Mouse (Mus musculus) kidney, postnatal 36 days (tissue): ENCODE results near the gene Cish.
A peak's percentile ranks its signal among the peaks of the same experiment; 100 is the strongest.

Source experiments
- DNase-seq, 2 experiments: peaks; one replicate each; pipeline ENCODE4 v3.0.0; 2021 to 2022; ENCODE audit warnings: mixed read lengths in 2 of 2

The Cish gene

DNA sequence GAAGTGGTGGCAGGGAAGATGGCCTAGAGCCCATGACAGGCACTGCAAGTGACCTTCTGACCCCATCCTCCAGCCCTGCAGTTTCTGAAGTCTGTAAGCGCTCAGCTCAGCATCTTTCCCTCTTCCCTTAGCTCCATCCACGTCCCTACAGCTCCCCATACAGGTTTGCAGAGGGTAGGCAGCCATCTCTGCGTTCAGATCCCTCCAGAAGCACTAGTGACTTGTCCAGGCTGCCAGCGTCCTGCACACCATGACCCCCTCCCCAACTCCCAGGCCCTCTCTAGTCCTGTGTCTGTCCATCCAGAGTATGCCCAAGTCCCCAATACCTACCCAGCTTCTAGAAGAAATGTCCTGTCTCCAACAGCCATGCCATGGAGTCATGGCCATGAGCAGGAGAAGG is 17.7 kb upstream of the Cish start:
- DNase-seq = no peak

DNA sequence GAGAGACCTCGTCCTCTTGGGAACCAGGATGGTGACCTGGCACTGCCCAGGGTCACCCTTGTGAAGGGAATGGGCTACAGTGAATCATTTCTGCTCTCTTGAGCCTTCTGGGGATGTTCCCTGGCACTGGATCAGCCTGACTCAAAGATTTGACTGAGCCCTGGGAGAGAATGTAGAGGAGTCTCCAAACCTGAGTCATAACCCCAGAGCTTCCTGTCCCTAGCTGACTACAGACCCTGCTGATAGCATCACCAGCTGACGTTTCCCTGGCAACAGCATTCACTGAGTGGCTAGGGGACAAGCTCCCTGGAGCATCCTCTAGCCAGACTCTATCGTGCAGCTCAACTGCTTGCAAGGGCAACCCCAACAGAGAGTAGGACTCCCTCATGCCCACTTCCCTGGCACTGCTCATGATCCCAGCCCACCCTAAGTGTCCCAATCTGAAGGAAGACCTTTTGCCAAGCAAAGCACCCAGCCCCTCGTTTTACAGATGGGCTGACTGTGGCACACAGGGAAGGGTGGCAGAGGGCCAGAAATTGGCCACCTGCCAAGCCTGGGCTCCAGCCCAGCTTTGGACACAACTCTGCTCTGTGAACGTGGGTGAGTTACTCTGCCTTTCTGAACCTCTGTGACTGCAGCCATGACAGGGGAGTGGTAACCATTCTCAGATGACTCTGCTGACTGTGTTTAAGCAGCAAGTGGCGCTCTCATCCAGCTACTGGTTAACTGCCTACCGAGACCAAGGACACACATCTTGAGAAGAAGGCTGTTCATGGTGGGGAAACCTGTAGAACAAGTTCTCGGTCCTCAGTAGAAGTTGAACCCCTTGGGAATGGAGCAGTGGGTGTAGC is 17.1 kb upstream of the Cish start:
- peak; percentile 47 to 54 for DNase-seq

DNA sequence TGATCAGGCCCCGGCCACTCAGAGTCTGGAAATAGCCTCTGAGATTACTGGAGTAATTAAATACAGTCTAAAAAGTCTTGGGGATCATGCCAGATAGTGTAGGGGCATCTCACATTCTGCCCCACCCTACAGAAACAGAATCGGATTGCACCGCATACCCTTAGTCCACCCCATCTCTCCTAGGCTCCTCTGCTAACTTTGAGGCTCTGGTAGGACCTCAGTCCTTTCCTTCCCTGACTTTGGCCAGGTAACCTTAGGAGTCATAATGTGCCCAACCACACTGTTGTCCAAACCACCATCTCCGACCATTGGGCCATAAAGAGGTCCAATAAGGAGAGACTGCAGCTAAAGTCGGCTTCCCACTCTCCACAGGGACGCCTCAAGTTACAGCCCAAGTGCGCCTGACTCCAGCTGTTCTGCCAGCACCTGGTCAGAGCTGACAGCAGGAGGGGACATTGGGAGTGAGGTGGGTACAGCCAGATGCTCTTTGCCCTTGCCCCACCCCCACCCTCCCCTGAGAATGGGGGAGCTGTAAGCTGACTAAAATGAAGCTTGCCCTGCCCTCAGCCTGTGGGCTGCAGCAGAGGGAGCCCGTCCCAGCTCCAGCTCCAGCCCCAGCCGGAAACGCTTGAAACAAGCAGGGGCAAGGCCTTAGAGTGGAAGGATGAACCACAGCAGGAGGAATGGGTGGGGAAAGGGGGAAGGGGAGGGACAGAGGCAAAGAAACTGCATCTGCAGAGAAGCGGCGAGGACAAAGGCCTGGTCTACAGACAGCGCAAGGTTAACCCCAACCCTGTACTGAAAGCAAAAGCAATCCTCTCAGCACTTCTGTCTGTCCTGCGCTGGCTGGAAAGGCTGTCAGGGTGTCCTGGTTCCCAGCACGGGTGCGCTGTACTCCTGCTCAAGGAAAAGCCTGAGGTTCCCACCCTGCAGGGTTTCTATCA is 16.2 kb upstream of the Cish start:
- peak; percentile 60 to 61 for DNase-seq

DNA sequence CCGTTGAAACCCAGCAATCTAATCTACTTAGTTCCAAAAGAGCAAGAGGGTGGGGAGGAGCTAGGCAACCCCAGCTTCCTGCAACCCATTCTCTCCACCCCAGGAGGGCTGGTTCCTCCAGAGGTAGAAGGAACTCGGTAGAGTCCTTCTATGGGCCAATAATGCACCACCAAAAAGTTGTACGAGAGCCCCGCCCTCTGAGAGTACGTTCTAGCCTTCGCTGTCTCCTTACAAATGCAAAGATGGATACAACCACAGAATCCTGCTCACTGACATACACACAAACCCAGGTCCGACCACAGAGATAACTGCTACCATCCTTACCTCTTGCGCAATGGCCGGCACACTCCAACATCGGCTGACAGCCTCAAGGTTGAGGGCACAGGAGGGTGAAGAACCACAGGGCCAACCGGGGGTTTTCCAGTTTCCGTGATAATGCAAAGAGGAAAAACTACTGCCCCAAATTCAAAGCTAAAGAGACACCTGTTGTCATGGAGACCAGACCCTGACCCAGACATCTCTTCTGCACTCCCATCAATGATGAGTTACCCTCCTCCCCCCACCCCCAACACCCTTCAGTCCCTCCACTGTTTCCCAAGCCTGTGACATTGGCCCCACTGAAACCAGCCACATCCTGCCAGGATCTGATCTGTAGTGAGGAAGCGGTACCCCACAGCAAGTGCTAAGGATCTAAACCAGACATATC is 15.4 kb upstream of the Cish start:
- DNase-seq = no peak

DNA sequence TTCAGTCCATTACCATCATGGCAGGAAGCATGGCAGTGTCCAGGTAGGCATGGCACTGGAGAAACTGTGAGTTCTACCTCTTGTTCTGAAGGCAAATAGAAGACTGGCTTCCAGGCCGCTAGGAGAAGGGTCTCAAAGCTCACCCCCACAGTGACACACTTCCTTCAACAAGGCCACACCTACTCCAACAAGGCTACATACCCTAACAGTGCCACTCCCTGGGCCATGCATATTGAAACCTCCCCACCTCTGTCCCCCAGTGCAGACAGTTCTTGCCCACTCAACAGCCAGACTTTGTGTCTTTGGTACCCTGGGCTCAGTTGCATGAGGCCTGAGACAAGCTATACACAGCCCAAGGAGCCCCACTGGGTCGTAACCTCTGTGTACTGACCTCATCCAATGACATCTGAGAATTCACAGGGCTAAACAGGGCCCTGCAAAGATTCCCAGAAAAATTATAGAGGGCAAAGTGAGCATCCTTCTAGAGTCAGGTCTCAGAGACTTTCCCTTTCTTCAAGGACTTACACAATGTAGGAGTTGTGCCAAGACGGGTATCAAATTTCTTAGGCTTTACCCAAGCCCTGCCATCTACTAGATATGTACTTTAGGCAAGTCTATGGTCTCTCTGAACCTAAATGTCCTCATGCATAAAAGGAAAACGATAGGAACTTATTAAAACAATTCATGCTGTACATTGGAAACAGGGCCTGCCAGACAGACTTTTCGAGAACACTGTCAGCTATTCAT is 14.4 kb upstream of the Cish start:
- no peak for DNase-seq

DNA sequence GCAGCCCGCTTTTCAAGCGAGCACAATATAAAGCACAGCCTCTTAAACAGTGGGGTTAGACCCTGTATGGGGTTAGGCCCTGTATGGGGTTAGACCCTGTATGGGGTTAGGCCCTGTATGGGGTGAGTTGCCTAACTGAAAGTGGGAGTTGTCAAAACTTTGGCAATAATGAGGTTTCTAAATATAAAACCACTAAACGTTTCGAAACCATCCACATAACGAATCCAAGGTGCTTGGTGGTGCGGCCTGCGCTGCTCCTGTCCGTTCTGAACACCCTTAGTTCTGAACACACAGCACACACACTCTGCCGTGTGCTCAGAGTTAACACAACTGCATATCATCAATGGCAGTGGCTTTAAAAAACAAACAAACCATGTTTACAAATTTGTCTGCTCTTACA is 12.9 kb upstream of the Cish start:
- no peak for DNase-seq

DNA sequence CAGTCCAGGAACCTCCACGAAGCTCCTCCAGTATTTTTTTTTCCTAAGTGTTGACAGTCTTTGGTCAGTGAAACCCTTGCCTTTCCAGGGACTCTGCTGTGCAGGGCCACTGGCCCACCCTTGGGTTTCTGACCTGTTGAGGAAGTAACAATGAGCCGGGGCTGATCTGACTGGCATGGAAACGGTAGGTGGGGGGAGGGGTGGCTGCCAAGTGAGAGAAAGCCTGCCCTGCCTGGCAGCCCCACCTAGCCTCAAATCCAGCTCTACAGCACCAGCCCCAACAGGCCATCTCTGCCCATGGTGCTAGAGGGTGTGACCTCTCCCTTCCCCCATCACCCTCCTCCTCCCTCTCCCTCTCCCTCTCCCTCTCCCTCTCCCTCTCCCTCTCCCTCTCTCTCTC is 10.8 kb upstream of the Cish start:
- peak; percentile 57 to 73 for DNase-seq

DNA sequence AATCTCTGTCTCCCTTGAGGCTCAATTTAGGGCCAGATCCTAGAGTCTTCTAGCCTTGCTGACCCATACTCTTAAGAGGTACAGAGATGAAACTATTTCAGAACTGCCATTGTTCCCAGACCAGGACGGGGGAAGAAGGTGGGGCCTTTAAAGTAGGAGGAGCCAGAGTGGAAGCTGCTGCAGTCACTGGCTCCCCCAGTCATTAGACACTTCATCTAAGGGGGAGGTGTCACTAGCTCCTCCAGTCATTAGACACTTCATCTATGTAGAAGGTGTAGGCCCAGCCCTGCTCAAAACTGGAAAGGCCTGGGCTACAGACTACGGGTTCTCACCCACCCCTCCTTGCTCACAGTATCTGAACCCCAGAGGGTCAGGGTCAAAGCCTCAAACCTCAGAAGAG is 8.5 kb upstream of the Cish start:
- no peak for DNase-seq

DNA sequence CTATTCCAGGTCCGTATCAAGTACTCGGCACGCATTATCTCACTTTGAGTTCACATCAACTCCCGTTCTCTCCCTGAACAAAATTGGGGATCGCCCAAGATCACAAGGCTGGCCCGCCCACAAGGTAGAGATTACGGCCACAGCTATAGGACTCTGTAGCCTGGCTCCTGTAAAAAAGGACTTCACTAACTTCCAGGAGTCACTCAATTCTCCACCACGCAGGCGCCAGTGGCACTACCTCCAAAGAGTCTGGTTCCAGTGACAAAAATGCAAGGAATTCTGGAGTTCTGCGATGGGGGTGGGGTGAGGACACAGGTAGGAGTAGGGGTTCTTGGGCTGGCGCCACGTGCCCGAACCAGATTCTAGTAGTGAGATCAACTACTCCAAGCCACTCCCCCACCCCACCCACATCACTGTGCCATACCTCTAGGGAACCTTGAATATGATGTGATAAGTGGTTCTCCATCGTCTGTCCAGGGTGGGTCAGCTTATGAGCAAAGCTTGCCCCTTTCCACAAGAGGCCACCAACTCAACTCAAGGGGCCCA is 7.6 kb upstream of the Cish start:
- DNase-seq = peak in 1 of 2 experiments; percentile 23

DNA sequence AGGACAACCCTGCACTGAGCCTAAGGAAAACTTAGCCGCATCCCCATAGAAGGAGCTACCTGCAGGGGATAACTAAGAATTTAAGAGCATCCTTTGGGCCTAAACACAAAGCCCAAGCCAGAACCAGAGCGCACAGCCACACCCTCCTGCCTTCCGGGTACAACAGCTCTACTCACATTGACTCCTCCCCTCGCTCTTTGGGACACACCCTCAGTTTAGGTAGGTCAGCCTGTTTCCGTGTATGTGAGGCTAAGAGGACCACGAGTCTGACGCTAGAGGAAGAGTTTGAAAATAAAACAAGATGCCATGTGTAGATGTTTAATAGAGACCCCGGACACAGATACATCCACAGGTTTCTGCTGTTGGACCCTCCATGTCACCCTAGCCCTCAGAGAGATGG is 7.1 kb upstream of the Cish start:
- peak; percentile 57 to 63 for DNase-seq

DNA sequence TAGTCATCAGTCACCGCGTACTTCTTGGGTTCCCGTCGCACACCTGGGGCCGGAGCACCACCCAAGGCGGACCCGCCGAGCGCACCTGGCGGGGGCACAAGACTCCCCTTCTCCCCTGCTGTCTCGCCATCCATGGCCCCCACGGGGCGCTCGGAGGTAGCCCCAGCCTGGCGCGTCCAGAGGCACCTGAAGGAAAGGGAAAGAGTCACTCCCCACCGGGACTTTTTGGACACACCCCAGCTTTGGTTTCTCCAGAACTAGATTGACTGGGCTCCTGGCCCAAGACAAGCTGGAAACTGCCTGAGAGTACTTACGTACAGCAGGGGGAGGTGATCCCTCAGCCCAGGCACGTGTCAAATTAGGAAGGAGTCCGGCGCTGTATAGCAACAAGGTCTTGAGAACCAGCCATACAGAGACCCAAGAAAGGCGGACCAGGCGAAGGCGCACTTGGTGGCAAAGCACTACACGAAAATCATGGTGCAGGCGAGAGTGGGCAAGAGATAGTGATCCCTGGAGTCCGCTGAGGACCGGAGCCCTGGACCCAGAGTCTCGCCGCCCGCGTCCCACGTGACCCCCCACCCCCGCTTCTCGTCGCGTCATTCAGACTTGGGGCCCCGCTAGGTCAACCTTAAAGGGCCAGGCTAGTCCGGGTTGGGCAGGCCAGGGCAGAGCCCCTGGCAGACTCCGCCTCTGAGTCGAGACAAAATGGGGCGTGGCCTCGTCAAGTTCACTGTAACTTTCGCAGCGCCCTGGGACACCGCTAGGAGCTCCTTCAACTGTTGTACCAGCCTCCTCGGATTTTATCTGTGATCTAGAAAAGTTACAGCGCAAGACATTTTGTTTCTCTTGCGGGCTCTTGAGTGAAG is 6.4 kb upstream of the Cish start, which contains the start of gene Mapkapk3:
Gene Mapkapk3 (minus strand): TSS at position 667 of the 866 bp plus-strand sequence.
- peak; percentile 95 for DNase-seq

DNA sequence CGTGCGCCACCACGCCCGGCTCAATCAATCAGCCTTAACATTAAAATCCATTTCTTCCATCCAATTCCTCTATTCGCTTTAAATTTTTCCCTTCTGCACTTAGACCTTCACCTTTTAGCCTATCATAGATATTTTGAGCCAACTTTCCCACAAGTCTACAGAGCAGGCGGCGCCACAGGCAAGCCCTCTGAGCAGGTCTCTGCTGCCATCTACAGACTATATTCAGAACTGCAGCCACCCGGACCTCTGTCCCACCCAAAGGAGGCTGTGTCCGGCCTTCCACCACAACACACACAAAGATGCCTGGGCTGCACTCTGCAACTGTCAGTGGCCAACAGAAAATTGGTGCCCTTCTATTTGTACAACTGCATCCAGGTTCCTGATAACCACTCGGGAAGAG is 4.9 kb upstream of the Cish start:
- DNase-seq = peak; percentile 82 to 91

DNA sequence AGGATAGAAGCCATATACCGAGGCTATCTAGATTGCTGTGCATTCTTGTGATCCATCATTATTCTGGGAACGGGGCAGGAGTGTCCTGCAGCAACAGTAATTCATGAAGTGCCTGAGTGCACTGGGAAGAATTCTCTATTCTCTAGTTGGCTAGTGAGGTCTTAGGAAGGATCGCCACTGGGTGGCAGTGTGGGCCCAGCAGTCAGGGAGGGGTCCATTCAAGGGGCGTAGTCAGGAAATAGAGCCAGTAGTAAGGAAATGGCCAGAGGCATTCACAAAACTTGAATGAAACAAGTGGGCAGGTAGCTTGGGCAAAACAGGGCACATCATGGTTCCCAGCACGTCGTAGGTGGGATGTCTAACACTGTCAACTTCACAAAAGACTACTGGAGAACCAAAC is 1.6 kb upstream of the Cish start:
- peak; percentile 84 to 96 for DNase-seq

DNA sequence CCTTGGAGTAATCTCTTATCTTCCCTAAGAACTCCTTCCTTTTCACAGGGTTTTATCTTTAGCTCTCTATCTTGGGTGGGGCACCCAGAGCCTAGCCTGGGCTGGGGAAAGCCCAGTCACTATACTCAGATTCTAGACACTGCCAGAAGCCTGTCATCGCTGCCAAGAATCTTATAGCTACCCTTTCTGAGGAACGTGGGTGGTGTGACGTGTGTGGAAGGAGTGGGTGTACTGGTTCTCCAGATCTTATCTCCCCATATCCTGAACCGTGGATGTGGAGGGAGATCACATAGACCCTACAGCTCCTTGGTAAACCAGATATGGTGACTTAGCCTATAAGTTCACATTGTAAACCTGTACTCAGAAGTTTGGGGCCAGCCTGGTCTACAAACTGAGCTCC is 210 bp upstream of the Cish start:
- no peak for DNase-seq

DNA sequence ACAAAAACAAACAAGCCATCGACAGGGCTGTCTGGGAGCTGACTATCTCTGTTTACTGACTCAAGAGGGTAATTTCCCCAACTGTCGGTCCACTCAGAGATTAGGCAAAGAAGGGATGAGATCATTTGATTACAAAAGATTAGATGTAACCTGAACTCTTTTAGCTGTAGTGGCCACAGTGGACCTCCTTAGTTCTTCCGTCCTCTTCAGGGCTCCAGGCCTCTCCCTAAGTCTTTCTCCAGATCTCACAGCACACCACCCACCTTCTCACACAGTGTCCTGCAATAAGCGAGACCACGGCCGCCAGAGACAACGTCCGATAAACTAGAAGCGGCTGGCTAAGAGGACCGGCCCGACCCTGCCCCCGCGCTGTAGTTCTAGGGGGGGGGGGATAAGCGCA is 215 bp downstream of the Cish start:
- DNase-seq = no peak

DNA sequence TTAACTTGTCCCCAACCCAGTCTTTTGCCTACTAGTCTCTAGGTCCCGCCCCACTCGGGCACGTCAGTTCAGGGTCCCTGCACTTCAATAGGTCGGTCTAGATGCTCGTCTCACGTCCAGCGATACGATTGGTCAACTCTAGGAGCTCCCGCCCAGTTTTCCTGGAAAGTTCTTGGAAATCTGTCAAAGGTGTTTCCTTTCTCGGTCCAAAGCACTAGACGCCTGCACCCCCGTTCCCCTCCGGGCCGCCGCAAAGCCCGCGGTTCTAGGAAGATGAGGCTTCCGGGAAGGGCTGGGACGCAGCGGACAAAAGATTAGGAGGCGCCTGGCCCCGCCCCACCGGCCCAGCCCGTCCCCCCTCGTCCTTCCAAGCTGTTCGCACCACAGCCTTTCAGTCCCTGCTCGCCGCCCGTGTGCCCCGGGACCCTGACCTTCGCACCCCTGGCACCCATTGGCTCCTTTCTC is 707 bp downstream of the Cish start:
- DNase-seq = peak; percentile 95 to 98

DNA sequence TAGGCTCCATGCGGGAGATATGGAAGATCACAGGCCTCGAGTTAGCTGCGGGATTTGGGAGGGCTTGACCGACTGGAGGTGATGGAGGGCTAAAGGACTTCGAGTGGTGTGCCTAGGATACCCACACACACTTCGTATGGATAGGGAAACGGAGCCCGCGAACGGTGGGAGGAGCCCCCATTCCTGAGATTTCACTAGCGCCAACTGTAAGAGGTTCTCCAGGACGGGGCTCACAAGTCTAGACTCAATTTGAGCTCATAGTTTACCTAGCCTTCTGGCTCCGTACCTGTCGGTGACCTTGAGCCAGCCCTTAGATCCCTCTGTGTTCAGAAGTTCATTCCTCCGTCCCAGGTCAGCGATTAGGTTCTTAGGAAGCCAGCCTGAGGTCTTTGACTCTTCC is 1.2 kb downstream of the Cish start:
- DNase-seq = peak; percentile 51 to 53

DNA sequence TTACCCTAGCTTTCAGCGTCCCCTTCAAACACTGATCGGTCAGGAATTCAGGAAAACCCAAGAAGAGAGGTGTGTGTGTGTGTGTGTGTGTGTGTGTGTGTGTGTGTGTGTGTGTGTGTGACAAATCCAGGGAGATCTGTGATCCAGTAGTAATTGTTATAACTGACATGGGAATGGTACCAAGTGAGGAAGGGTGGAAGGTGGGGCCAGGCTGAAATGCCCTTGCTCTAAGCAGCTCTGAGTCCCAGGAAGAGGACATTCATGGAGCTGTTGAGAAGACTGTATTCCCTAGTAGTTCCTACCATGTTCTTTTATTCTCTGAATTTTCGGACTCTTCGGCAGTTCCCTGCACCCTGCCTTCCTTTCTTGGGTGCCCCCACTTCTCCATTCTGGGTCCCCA is 1.8 kb downstream of the Cish start:
- peak; percentile 35 to 41 for DNase-seq

DNA sequence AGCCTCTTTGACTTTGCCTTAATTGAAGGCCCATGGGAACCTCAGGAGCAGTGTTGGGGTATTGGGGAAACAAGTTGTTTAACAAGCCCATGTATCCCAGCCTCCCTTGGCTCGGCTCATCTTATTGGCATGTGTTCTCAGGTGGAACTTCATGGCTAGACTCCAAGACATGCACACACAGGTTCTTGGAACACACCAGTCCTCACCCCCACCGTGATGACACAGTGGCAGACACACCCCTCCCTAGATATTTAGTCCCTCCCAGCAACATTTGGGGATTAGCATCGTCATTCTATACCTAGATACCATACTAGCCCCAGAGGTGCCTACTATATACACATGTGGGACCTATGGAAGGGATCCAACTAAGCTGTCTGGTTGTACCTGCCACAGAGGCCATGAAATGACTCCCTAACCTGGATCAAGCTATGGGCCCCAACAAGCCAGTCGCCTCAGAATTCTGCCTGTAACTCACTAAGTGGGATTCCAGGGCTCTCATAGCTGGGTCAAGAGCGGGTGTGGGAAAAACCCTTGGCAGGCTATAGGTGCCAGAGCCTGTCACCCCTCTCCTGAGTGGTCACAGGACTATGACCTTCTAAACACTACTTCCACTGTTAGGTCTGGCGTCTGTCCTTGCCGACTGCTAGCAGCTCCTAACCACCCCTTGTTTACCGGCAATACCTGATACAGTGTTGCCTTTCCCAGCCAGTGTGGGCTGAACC is 2.4 kb downstream of the Cish start:
- peak; percentile 77 to 80 for DNase-seq

DNA sequence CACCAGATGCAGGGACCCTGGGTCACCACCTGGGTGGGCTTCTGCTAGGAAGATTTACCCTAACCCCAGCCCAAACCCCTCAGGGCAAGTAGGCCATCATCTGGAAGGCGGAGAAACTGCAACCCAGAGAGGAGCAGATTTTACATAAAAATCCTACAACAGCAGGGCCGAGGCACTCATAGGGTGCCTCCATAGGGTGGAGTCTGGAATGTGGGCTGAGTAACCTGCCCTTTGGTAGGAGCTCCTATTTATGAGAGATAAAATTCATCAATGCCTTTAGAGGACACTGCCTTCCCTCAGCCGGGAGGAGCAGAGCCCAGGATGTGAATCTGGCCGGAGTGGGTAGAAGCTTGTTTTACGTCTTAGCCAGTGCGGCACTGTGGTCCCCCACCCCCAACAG is 3.0 kb downstream of the Cish start:
- no peak for DNase-seq
